ENCODE assay signal across 8 mouse cellular contexts in the genomic region with DNA sequence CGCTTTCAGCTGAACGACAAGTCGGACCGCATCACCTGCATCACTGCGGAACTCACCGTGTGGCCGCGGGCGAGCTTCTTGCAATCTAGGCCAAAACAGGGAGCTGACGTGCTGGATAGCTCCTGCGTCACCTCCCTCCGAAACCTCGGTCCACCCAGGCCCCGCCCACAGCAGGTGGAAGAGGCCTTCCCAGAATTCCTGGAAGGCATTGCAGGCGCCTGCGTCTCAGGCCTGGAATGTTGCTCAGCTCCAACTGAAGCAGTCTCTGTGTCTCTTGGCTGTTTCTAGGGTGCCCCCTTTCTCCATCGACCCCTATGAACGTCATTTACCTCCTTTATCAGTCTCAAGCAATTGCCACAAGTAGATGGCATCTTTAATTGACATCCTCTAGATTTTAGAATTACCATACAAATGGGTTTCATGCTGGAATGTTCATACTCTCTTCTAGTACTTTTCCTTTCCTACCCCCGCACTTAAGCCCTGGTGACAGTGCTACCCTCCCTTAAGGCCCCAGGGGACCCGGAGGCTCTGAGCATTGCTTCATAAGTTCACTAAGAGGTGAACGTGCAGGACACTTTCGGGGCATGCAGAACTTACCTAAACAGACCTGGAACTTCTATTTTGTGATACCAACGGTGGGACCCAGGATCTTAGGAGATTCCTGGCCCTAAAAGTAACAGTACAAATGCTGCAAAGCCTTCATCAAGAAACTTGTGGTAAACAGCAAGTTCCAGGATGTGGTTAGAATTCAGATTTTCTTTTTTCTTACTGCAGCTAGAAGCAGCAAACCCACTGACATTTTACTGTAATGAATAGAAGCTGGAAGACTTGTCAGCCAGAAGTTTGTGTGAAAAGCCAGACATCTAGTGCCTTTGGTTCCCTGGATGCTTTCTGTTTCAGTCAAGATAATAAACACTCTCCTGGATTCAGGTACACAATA. TPM values are rescaled to one million over a fixed set of nuclear protein-coding genes. Genes with fewer than 3 reads are reported as not detected.
A peak's percentile ranks its signal among the peaks of the same experiment; 100 is the strongest.
DNase-seq lines count a peak whose midpoint lies in the region; TF ChIP-seq lines count a peak whose summit lies in the region.

A gene (minus strand): TSS at position 179 of the 940 bp plus-strand sequence.

- no peak for TF ChIP-seq CTCF in left cerebral cortex, adult 2 months (IDR thresholded peaks at IDR 0.05)

- intact Hi-C loops in left cerebral cortex, adult 2 months (cut with DNase I) = loop anchor here (2.0 to 10.0 kb wide), 3 partner anchors 20 to 504 kb away; a partner anchor contains a TSS

- DNase-seq in T-cell, adult 2 months (ENCODE audit: low spot score) = peak; percentile 42
- peak; percentile 95 for DNase-seq in cerebellum, adult 11-12 months
- DNase-seq in forelimb bud, embryonic 11.5 days (ENCODE audit: low read depth, low spot score) = peak; percentile 82
- DNase-seq in induced T-regulatory cell, adult 2 months (ENCODE audit: low read depth) = peak; percentile 52
- peak; percentile 82 to 85 for DNase-seq in left cerebral cortex, adult 2 months (ENCODE audit: extremely low spot score in 1 of 2, low spot score in 2 of 2)
- peak; percentile 70 for DNase-seq in lung, postnatal 36 days
- DNase-seq in right cerebral cortex, postnatal 25 days = peak; percentile 88
- no peak for DNase-seq in spleen, postnatal 14 days (ENCODE audit: low spot score in 2 of 2)

- H3K27ac ChIP-seq in left cerebral cortex, adult 2 months = peak within 1 kb of the TSS; percentile 88

- H3K4me3 ChIP-seq in left cerebral cortex, adult 2 months = peak within 1 kb of the TSS; percentile 53

RNA-seq across cellular contexts. Expression of the gene that starts here (rescaled TPM):
- 100 to 1,000 TPM; 497 to 540 TPM for total RNA-seq in left cerebral cortex, adult 2 months (2021)

Comparison
In these comparisons a context has a peak if more than half of its experiments do, and no peak if none do; other contexts are left out.
1. DNase-seq: peak in T-cell, adult 2 months (single experiment), cerebellum, adult 11-12 months (single experiment), forelimb bud, embryonic 11.5 days (single experiment), induced T-regulatory cell, adult 2 months (single experiment), left cerebral cortex, adult 2 months (2 of 2), lung, postnatal 36 days (single experiment) and right cerebral cortex, postnatal 25 days (single experiment); none in spleen, postnatal 14 days (0 of 2).